ENCODE assay signal across 45 mouse cellular contexts in genomic region chr19:10916506-10916905, GRCm38 (mm10). TPM values are rescaled to one million over a fixed set of nuclear protein-coding genes. Genes with fewer than 3 reads are reported as not detected.
"Had no signal": no experiment of that assay in that cellular context is flagged by ENCODE, and none has a peak within 500 bp of the region (broad histone marks: within the 10 kb centered on the region; RNA-seq: fewer than 3 reads in every experiment).

No protein-coding gene starts in this region.

- H3K36me3 ChIP-seq: limb, embryonic 10.5 days; limb, embryonic 12.5 days; limb, embryonic 13.5 days; limb, embryonic 15.5 days; liver, embryonic 12.5 days; liver, embryonic 13.5 days; liver, embryonic 15.5 days; lung, embryonic 15.5 days; midbrain, embryonic 10.5 days; midbrain, embryonic 12.5 days; midbrain, embryonic 13.5 days; midbrain, embryonic 15.5 days had no signal

- H3K4me3 ChIP-seq: limb, embryonic 10.5 days; limb, embryonic 12.5 days; limb, embryonic 13.5 days; limb, embryonic 15.5 days; liver, embryonic 12.5 days; liver, embryonic 13.5 days; liver, embryonic 15.5 days; lung, embryonic 15.5 days; megakaryocyte, embryonic 14.5 days; midbrain, embryonic 10.5 days; midbrain, embryonic 12.5 days; midbrain, embryonic 13.5 days; midbrain, embryonic 15.5 days; myocyte had no signal

- H3K27ac ChIP-seq: limb, embryonic 10.5 days; limb, embryonic 12.5 days; limb, embryonic 13.5 days; limb, embryonic 15.5 days; liver, embryonic 12.5 days; liver, embryonic 13.5 days; liver, embryonic 14.5 days; liver, embryonic 15.5 days; lung, embryonic 15.5 days; macrophage; midbrain, embryonic 10.5 days; midbrain, embryonic 12.5 days; midbrain, embryonic 13.5 days; midbrain, embryonic 15.5 days had no signal

- H3K27me3 ChIP-seq: limb, embryonic 15.5 days; lung, embryonic 15.5 days; midbrain, embryonic 12.5 days; midbrain, embryonic 13.5 days; midbrain, embryonic 15.5 days had no signal

- H3K4me2 ChIP-seq: limb, embryonic 12.5 days; limb, embryonic 13.5 days; limb, embryonic 15.5 days; liver, embryonic 11.5 days; liver, embryonic 12.5 days; liver, embryonic 13.5 days; liver, embryonic 15.5 days; lung, embryonic 14.5 days; lung, embryonic 15.5 days; midbrain, embryonic 11.5 days; midbrain, embryonic 12.5 days; midbrain, embryonic 13.5 days; midbrain, embryonic 15.5 days had no signal

- ATAC-seq: liver, embryonic 12.5 days; liver, postnatal 0 days; lung, postnatal 0 days; midbrain, embryonic 13.5 days; midbrain, embryonic 15.5 days; midbrain, embryonic 16.5 days had no signal

- H3K9ac ChIP-seq: limb, embryonic 12.5 days; limb, embryonic 13.5 days; limb, embryonic 15.5 days; liver, embryonic 12.5 days; liver, embryonic 13.5 days; liver, embryonic 14.5 days; liver, embryonic 15.5 days; liver, postnatal 0 days; lung, embryonic 14.5 days; lung, embryonic 15.5 days; midbrain, embryonic 12.5 days; midbrain, embryonic 13.5 days; midbrain, embryonic 15.5 days had no signal

- DNase-seq: left cerebral cortex, postnatal 4 days; liver; liver, embryonic 13.5 days; liver, postnatal 0 days; lung, adult 18-20 months; lung, adult 2 months; lung, embryonic 14.5 days; lung, postnatal 10 days; lung, postnatal 14 days; lung, postnatal 36 days; lung, postnatal 4 days; midbrain, embryonic 14.5 days had no signal

- H3K4me1 ChIP-seq: limb, embryonic 12.5 days; limb, embryonic 13.5 days; liver, embryonic 15.5 days; lung, embryonic 15.5 days; midbrain, embryonic 10.5 days; midbrain, embryonic 12.5 days; midbrain, embryonic 13.5 days had no signal

- H3K9me3 ChIP-seq: limb, embryonic 10.5 days; limb, embryonic 12.5 days; limb, embryonic 13.5 days; limb, embryonic 15.5 days; liver, embryonic 12.5 days; liver, embryonic 13.5 days; liver, embryonic 15.5 days; lung, embryonic 15.5 days; megakaryocyte, embryonic 14.5 days; midbrain, embryonic 10.5 days; midbrain, embryonic 12.5 days; midbrain, embryonic 13.5 days; midbrain, embryonic 15.5 days had no signal

RNA-seq across cellular contexts. Expression of gene Zp1, which starts 3.9 kb away (rescaled TPM):
- total RNA-seq: left cerebral cortex, postnatal 10 days; left cerebral cortex, postnatal 14 days; left cerebral cortex, postnatal 25 days; left cerebral cortex, postnatal 36 days; liver, adult 2 months; megakaryocyte progenitor cell, adult 5-6 weeks; megakaryocyte, adult 5-6 weeks; megakaryocyte-erythroid progenitor cell, adult 5-6 weeks; monocyte, adult 5-6 weeks had no signal
- polyA plus RNA-seq: limb, embryonic 10.5 days; limb, embryonic 11.5 days; limb, embryonic 12.5 days; limb, embryonic 13.5 days; limb, embryonic 14.5 days; limb, embryonic 15.5 days; liver, adult 2 months; liver, embryonic 11.5 days; liver, embryonic 12.5 days; liver, embryonic 13.5 days; liver, embryonic 14.5 days; liver, embryonic 15.5 days; liver, embryonic 16.5 days; liver, postnatal 0 days; lung, embryonic 14.5 days; lung, embryonic 15.5 days; lung, embryonic 16.5 days; lung, postnatal 0 days; macrophage; midbrain, embryonic 10.5 days; midbrain, embryonic 12.5 days; midbrain, embryonic 13.5 days; neural tube, embryonic 11.5 days had no signal

RNA-seq across cellular contexts. Expression of gene Ptgdr2, which starts 20.5 kb away (rescaled TPM):
- total RNA-seq: liver, adult 2 months; megakaryocyte-erythroid progenitor cell, adult 5-6 weeks had no signal
- polyA plus RNA-seq: limb, embryonic 11.5 days; limb, embryonic 15.5 days; liver, adult 2 months; liver, embryonic 11.5 days; liver, embryonic 13.5 days; liver, embryonic 15.5 days; liver, postnatal 0 days; lung, embryonic 14.5 days; macrophage; neural tube, embryonic 11.5 days had no signal
